Mouse (Mus musculus) cerebellum, adult (tissue): Measurements from ENCODE around the gene Cacng2.
A peak's percentile ranks its signal among the peaks of the same experiment; 100 is the strongest.

ENCODE experiments used
- ATAC-seq: cut with Nextera tagmentation; 2 replicates; pipeline ENCODE4 v1.9.2; 2017; ENCODE audit warnings: mild to moderate bottlenecking, moderate library complexity, mixed read lengths; ENCODE audit not compliant: insufficient number of reproducible peaks, low FRiP score, low TSS enrichment

The Cacng2 gene

GRCm38 (mm10) chr15:78119704-78120103, at the start of gene Cacng2:
TSS of gene Cacng2 (minus strand) at chr15:78120028.
- peak; percentile 71 for ATAC-seq

- no peak for ATAC-seq
Observed at GRCm38 (mm10) chr15:78169566-78169965, 49.7 kb upstream of the Cacng2 start.

GRCm38 (mm10) chr15:78165292-78165691, 45.5 kb upstream of the Cacng2 start:
- ATAC-seq, result no peak

- ATAC-seq, result no peak
Observed at GRCm38 (mm10) chr15:78164466-78164865, 44.6 kb upstream of the Cacng2 start.

GRCm38 (mm10) chr15:78161946-78162345, 42.1 kb upstream of the Cacng2 start:
- ATAC-seq, result no peak

GRCm38 (mm10) chr15:78158335-78158734, 38.5 kb upstream of the Cacng2 start:
- ATAC-seq, result no peak

GRCm38 (mm10) chr15:78157824-78158223, 38.0 kb upstream of the Cacng2 start:
- ATAC-seq, result 0 out of 2 replicates have a peak, but pooled peaks have one; percentile 26

GRCm38 (mm10) chr15:78157330-78157729, 37.5 kb upstream of the Cacng2 start:
- ATAC-seq, result no peak

GRCm38 (mm10) chr15:78155421-78155820, 35.6 kb upstream of the Cacng2 start:
- ATAC-seq, result no peak

- no peak for ATAC-seq
Observed at GRCm38 (mm10) chr15:78153045-78153775, 33.4 kb upstream of the Cacng2 start.

- ATAC-seq, result no peak
Observed at GRCm38 (mm10) chr15:78148565-78148964, 28.7 kb upstream of the Cacng2 start.

GRCm38 (mm10) chr15:78140226-78140625, 20.4 kb upstream of the Cacng2 start:
- ATAC-seq, result no peak

- no peak for ATAC-seq
Observed at GRCm38 (mm10) chr15:78134606-78135005, 14.8 kb upstream of the Cacng2 start.

- no peak for ATAC-seq
Observed at GRCm38 (mm10) chr15:78133389-78133788, 13.6 kb upstream of the Cacng2 start.

- ATAC-seq, result no peak
Observed at GRCm38 (mm10) chr15:78119248-78119647, 580 bp downstream of the Cacng2 start.

GRCm38 (mm10) chr15:78118275-78118995, 1.4 kb downstream of the Cacng2 start:
- ATAC-seq, result no peak

- no peak for ATAC-seq
Observed at GRCm38 (mm10) chr15:78117731-78118130, 2.1 kb downstream of the Cacng2 start.

- ATAC-seq, result no peak
Observed at GRCm38 (mm10) chr15:78116936-78117335, 2.9 kb downstream of the Cacng2 start.

- no peak for ATAC-seq
Observed at GRCm38 (mm10) chr15:78116244-78116643, 3.6 kb downstream of the Cacng2 start.

GRCm38 (mm10) chr15:78099516-78099915, 20.3 kb downstream of the Cacng2 start:
- ATAC-seq, result no peak

GRCm38 (mm10) chr15:78096004-78096403, 23.8 kb downstream of the Cacng2 start:
- ATAC-seq, result peak; percentile 67; the same call in 1 of the 2 replicates

GRCm38 (mm10) chr15:78093597-78093996, 26.2 kb downstream of the Cacng2 start:
- no peak for ATAC-seq
